Mouse (Mus musculus) lung, embryonic 16.5 days (tissue): ENCODE measurements around the gene Gm21762. TPM values are rescaled to one million over a fixed set of nuclear protein-coding genes. Genes with fewer than 3 reads are reported as not detected.
"Not testable (repeated sequence)": the region's sequence is repeated elsewhere in the genome, so short reads cannot be mapped to it uniquely, and the experiment has no call there.

ENCODE experiments used
- ATAC-seq: fragments of 200-750 bp; cut with Nextera tagmentation; 2 replicates; pipeline ENCODE4 v1.8.0; 2017; ENCODE audit warnings: low read depth, mild to moderate bottlenecking, moderate library complexity
- H3K27ac ChIP-seq: fragments of 300-500 bp; sonication (generic); 2 replicates; pipeline ENCODE4 v1.5.1; 2014; ENCODE audit warnings: mild to moderate bottlenecking, control low read depth, low read length
- H3K27me3 ChIP-seq: fragments of 300-500 bp; sonication (generic); 2 replicates; pipeline ENCODE4 v1.6.1; 2014; ENCODE audit warnings: low read depth, low read length, mixed read lengths; ENCODE audit not compliant: control insufficient read depth, insufficient read depth
- H3K36me3 ChIP-seq: fragments of 300-500 bp; sonication (generic); 2 replicates; pipeline ENCODE4 v1.6.1; 2014; ENCODE audit warnings: low read length; ENCODE audit not compliant: control insufficient read depth, insufficient read depth
- H3K4me1 ChIP-seq: fragments of 300-500 bp; sonication (generic); replicated peaks from 2 replicates; pipeline ENCODE4 v1.6.1; 2014; ENCODE audit warnings: low read length, mixed read lengths; ENCODE audit not compliant: control insufficient read depth, insufficient read depth
- H3K4me2 ChIP-seq: fragments of 300-500 bp; sonication (generic); 2 replicates; pipeline ENCODE4 v1.6.1; 2014; ENCODE audit warnings: low read depth, low read length, control low read depth
- H3K4me3 ChIP-seq: fragments of 300-500 bp; sonication (generic); 2 replicates; pipeline ENCODE4 v1.5.1; 2014; ENCODE audit warnings: mild to moderate bottlenecking, low read length, control low read depth
- H3K9ac ChIP-seq: fragments of 300-500 bp; sonication (generic); 2 replicates; pipeline ENCODE4 v1.6.1; 2014; ENCODE audit warnings: low read length, control low read depth
- H3K9me3 ChIP-seq: fragments of 300-500 bp; sonication (generic); 2 replicates; pipeline ENCODE4 v1.6.1; 2016; ENCODE audit warnings: low read length; ENCODE audit not compliant: control insufficient read depth
- WGBS: fragments of 180-500 bp; shearing (Covaris S2); extraction: QIAGEN DNeasy Blood & Tissue Kit; methylation state at CpG from one replicate; pipeline ENCODE4 v1.1.7; 2014; 5-methylcytosine and 5-hydroxymethylcytosine counted together
- polyA plus RNA-seq: library from polyadenylated mRNA; unstranded; fragments of >200 nt; fragmentation: Nextera tagmentation; extraction: Ambion mirVana; gene quantifications from 2 replicates; pipeline ENCODE4 v1.2.1, GENCODE M21; 2015

Gm21762 gene
- not detected in 2 replicates for polyA plus RNA-seq

DNA sequence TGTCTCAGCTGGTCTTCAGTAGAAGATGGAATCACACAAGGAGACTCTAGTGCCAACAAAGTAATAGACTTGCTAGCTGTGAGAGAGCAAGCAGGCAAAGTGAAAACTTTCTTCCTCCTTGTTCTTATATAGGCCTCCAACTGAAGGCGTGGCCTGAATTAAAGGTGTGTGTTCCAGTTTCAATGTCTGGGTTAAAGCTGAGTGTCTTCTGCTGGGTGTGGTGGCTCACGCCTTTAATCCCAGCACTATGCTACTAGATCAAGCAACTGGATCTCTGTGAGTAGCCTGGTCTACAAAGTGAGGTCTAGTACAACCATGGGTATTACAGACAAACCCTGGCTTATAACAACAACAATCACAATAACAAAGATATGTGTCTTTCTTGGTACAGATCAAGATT is at the start of gene Gm21762:
Gene Gm21762, minus strand, starts transcription at position 101 of the 400 bp plus-strand sequence.
- not testable (repeated sequence) for H3K4me2 ChIP-seq, H3K9ac ChIP-seq, H3K36me3 ChIP-seq, ATAC-seq, H3K27ac ChIP-seq, H3K9me3 ChIP-seq, H3K27me3 ChIP-seq, H3K4me1 ChIP-seq, H3K4me3 ChIP-seq
- no CpG with 5 or more reads among the region's 2 CpGs for WGBS

DNA sequence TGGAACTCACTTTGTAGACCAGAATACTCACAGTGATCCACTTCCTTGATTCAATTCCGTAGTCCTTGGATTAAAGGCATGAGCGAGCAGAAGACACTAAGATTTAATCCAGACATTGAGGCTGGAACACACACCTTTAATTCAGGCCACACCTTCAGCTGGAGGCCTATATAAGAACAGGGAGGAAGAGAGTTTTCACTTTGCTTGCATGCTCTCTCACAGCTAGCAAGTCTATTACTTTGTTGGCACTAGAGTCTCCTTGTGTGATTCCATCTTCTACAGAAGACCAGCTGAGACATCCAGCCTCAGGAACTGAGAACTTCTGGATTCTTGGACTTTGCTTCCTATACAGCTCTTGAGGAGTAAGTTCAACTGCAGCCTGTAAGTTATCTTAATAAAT is 47.1 kb upstream of the Gm21762 start, which contains the start of gene AF067061:
Gene AF067061, plus strand, starts transcription at position 245 of the 400 bp plus-strand sequence.
- H3K4me3 ChIP-seq, ATAC-seq, H3K27ac ChIP-seq, H3K9me3 ChIP-seq, H3K9ac ChIP-seq, H3K36me3 ChIP-seq, H3K4me2 ChIP-seq, H3K27me3 ChIP-seq, H3K4me1 ChIP-seq: not testable (repeated sequence)
- 83% methylated on average over 2 of the region's 2 CpGs for WGBS

DNA sequence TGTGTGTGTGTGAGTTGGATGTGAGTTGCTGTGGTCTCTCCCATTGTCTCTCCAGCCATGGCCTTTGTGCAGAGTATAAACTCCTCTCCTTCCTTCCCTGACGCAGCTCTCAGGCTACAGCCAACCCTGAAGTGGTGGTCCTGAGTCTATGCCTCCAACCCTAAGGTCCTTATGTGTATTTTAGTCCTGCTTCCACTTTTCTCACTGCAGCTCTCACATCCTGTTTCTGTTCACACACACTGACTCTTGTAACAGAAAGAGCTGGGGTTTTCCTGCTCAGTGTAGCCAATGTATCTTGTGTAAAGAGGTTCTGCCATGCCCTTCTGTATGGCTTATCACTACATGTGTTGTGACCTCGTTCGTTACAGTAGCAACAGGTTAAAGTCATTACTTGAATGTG is 44.0 kb upstream of the Gm21762 start:
- H3K27me3 ChIP-seq, H3K4me1 ChIP-seq, H3K4me3 ChIP-seq, H3K9me3 ChIP-seq, H3K36me3 ChIP-seq, H3K9ac ChIP-seq, H3K27ac ChIP-seq, ATAC-seq, H3K4me2 ChIP-seq: not testable (repeated sequence)
- 56% methylated on average over 3 of the region's 3 CpGs for WGBS

DNA sequence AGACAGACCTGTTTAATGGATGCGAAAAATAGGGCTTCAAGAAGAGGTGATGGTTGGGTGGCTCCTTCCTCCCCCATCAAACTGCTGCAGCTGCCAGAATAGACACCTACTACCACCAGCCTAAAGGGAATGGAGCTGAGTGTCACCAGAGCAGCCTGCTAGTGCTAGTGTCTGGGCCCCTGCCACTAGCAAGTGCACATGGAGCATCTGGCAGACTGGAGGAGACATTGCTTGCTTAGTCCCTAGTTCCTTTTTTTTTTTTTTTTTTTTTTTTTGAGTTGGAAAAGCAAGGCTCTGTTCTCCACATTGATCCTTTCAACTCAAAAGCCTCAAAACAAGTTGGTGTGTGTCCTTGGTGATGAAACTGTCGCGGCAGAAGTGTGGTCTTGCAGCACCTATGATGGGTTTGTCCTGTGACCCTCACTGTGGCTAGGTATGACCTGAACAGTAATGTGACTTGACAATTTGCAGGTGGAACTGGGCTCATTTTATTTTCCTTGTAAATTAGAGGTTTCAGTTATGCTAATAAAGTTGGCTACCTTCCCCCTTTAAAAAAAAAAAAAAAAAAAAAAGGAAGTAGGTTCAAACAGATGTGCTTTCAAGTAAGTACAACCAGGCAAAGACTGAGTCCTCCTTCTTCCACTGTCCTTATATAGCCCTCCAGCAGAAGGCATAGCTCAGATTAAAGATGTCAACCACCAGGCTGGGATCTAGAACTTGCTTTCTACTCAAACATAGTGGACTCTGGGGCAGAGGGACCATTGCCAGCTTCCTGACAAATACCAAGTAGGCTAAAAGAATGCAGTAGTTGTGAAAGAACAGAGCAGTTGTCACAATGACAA is 43.3 kb upstream of the Gm21762 start:
- not testable (repeated sequence) for H3K27me3 ChIP-seq, ATAC-seq, H3K27ac ChIP-seq, H3K36me3 ChIP-seq, H3K4me3 ChIP-seq, H3K9me3 ChIP-seq, H3K9ac ChIP-seq, H3K4me2 ChIP-seq, H3K4me1 ChIP-seq
- WGBS = 77% methylated on average over 3 of the region's 3 CpGs

DNA sequence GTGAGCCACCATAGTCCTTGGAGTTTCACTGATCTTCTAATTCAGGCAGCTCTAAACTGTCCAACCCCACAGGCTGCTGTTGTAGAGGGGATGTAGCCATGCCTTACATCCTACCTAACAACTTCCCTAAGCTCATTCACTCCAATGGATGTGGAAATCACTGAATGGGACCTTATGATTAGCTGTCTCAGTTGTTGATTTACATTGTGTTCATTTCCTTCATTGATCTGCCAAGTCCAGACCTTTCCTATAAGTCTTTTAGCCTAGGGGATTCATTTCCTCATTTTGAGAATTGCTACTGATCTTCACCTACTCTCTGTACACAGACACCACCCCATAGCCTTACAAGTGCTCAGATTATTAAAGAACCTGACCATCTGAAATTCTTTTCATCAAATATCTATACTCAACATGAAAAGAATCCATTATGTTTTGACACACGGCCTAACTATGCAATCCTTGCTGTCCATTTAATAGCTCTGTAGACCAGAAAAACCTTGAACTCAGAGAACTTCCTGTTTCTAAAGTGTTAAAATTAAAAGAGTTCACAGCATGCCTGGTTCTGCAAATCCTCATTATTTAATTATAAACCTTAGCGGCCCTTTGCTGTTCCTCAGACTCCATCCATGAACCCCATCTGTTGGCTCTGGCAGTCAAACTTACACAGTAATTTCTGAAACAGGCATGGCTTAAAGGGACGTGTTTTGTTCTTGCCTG is 35.6 kb upstream of the Gm21762 start:
- not testable (repeated sequence) for H3K27ac ChIP-seq, H3K4me2 ChIP-seq, H3K9ac ChIP-seq, H3K4me1 ChIP-seq, H3K27me3 ChIP-seq, H3K4me3 ChIP-seq, H3K9me3 ChIP-seq, ATAC-seq, H3K36me3 ChIP-seq
- WGBS = 86% methylated on average over 2 of the region's 3 CpGs

DNA sequence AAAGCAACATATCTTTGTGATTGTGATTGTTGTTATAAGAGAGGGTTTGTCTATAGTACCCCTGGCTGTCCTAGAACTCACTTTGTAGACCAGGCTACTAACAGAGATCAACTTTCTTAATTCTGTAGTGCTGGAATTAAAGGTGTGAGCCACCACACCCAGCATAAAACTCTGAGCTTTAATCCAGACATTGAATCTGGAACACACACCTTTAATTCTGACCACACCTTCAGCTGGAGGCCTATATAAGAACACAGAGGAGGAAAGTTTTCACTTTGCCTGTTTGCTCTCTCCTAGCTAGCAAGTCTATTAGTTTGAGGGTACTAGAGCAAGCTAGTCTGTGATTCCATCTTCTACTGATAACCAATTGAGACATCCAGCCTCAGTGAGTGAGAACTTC is 23.1 kb upstream of the Gm21762 start, which contains the start of gene Gm21731:
Gene Gm21731, plus strand, starts transcription at position 301 of the 400 bp plus-strand sequence.
- ATAC-seq, H3K4me2 ChIP-seq, H3K27me3 ChIP-seq, H3K36me3 ChIP-seq, H3K4me1 ChIP-seq, H3K9me3 ChIP-seq, H3K9ac ChIP-seq, H3K27ac ChIP-seq, H3K4me3 ChIP-seq: not testable (repeated sequence)

DNA sequence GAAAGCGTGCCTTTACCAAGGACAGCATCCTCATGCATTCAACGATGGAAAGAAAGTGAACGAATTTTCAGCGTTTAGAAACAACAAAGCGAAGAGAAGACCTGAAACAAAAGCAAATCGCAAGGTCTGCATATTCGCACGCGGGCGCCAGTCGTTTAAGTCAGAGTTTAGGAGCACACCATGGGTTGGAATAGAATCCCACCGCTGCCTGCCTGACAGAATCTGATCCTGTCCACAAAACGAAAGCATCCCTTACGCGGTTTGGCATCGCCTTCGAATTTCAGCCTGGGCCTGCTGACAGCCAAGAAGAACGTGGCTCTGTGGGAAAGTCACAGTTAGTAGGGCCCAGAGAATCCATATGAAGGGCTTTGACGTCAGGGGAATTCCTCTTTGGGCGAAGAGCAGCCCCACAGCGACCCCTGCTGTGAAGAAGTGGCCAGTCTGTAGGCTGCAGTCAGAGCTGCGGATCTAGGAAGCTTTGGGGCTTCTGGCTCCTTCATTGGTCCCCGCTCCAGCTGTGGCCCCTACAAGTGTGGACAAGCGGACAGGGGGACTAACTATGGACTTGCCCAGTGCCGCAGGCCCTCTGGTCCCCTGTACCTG is 16.8 kb upstream of the Gm21762 start:
- H3K27ac ChIP-seq, H3K27me3 ChIP-seq, H3K4me2 ChIP-seq, H3K4me3 ChIP-seq, H3K9me3 ChIP-seq, ATAC-seq, H3K36me3 ChIP-seq, H3K4me1 ChIP-seq, H3K9ac ChIP-seq: not testable (repeated sequence)
- 74% methylated on average over 13 of the region's 25 CpGs for WGBS

DNA sequence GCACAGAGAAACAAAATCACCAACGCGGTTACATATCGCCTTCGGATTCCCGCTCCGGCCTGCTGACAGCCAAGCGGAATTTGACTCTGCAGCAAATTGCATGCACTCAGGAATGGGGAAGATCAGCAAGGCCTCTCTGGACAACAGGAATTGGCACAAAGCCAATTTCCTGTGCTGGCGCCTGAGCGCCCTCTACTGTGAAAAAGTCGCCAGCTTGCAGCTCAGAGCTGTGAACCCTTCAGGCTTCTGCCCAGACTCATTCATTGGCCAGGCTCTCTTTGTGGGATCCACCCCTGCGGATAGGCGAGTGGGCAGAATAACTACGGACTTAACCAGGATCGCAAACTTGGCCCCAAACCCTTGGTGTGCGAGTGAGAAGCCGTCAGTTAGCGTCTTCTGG is 16.1 kb upstream of the Gm21762 start:
- not testable (repeated sequence) for H3K27ac ChIP-seq, H3K4me1 ChIP-seq, ATAC-seq, H3K4me3 ChIP-seq, H3K9me3 ChIP-seq, H3K4me2 ChIP-seq, H3K27me3 ChIP-seq, H3K36me3 ChIP-seq, H3K9ac ChIP-seq
- 96% methylated on average over 15 of the region's 17 CpGs for WGBS

DNA sequence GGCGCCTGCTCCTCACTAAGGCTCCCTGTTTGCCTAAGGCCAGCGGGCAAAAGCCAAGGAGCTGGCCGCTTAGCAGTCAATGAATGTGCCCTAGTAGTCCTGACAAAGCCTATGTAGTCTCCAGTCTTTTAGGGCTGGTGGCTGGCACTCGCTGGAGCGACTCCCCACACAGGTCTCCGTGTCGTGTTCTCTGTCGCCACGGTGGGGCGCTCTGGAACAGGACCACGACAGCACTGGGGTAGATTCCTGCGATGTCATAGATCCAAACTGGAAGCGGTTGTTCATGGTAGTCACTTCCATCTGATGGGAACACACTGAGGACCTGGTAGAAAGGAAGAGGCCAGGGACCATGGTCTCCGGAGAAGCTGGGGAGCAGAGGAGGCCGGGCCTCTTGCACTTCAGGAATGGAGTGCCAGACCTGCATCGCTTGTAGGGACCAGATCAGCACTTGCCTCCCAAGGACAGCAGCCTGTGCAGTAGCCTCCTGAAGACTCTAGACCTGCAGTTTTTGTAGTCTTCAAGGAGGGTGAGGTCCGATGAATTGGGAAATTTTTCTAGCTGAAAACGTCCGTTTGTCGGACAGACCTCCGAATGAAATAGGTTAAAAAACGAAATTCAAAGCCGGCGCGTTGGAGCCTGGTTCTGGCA is 7.4 kb upstream of the Gm21762 start:
- H3K4me3 ChIP-seq, H3K9me3 ChIP-seq, H3K27ac ChIP-seq, H3K27me3 ChIP-seq, H3K4me1 ChIP-seq, H3K9ac ChIP-seq, ATAC-seq, H3K36me3 ChIP-seq, H3K4me2 ChIP-seq: not testable (repeated sequence)
- WGBS = 91% methylated on average over 16 of the region's 25 CpGs
